Mouse (Mus musculus): ENCODE data around the gene Elof1. TPM values are rescaled to one million over a fixed set of nuclear protein-coding genes. Genes with fewer than 3 reads are reported as not detected.

Gene Elof1
- polyA plus RNA-seq, 2 experiments: 59.5 to 102 TPM

GRCm38 (mm10) chr9:22095854-22096307, 21.1 kb downstream of the Elof1 start:
- DNase-seq (ENCODE audit: low read depth in 3 of 3, low spot score in 3 of 3): peak; percentile 55 to 66 (median 57)
- Histone ChIP-seq H3K4me2 (ENCODE audit: low read depth) (peak overlapping the region; percentile 69), H3K4me3 (ENCODE audit: insufficient read depth in 1 of 2, low read depth in 2 of 2, low read length in 2 of 2) (peak overlapping the region; percentile 28 to 44), H3K36me3 (replicated peaks; ENCODE audit: control insufficient read depth, insufficient read depth, low read depth) (no peaks in the 10 kb centered on the region), H3K27ac (no peak overlapping the region), H3K4me1 (replicated peaks; ENCODE audit: control insufficient read depth in 2 of 2, insufficient read depth in 2 of 2, low read length in 1 of 2) (peaks cover 0 to 3% of the 10 kb centered on the region in 2 experiments; a peak in 1 of 4 replicates), H3K27me3 (ENCODE audit: control insufficient read depth, insufficient read depth, low read length) (peaks cover 24% of the 10 kb centered on the region), H3K9ac (replicated peaks) (peak overlapping the region; percentile 69), H3K9me3 (ENCODE audit: control insufficient read depth, low read length) (no peaks in the 10 kb centered on the region)
- ATAC-seq (ENCODE audit: insufficient read depth): peak; percentile 78
- TF ChIP-seq EP300 (IDR thresholded peaks at IDR 0.05; ENCODE audit: low read depth) (no peak), CTCF (IDR thresholded peaks at IDR 0.05; ENCODE audit: low read depth) (peak; percentile 91)
- WGBS (ENCODE audit: insufficient replicate concordance): 2% methylated on average over 24 of the region's 24 CpGs

DNA sequence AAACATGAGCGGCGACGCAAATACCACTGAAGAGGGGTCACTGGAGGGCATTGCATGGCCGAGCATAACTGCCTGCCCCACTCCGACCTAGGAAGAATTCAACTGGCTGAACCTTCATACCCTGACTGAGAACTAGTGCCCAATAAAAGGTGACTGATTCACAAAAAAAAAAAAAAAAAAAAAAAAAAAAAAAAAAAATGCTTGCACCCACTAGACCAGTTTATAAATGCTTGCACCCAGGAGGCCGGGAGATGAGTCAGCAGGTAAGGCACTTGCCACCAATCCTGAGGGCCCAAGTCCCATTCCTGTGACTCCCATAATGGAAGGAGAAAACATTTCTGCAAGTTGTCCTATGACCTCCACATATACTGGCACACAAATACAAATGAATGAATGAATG, 24.2 kb downstream of the Elof1 start:
- Histone ChIP-seq H3K27ac (no peak overlapping the region), H3K27me3 (ENCODE audit: control insufficient read depth, insufficient read depth, low read length) (no peaks in the 10 kb centered on the region; the same call in none of the 2 replicates), H3K36me3 (replicated peaks; ENCODE audit: control insufficient read depth, insufficient read depth, low read depth) (no peaks in the 10 kb centered on the region), H3K9ac (replicated peaks) (no peak overlapping the region), H3K4me2 (ENCODE audit: low read depth) (no peak overlapping the region), H3K4me1 (replicated peaks; ENCODE audit: control insufficient read depth in 2 of 2, insufficient read depth in 2 of 2, low read length in 1 of 2) (peaks cover 0 to 3% of the 10 kb centered on the region in 2 experiments; a peak in 1 of 4 replicates), H3K4me3 (ENCODE audit: insufficient read depth in 1 of 2, low read depth in 2 of 2, low read length in 2 of 2) (no peak overlapping the region), H3K9me3 (ENCODE audit: control insufficient read depth, low read length) (no peaks in the 10 kb centered on the region)
- ATAC-seq (ENCODE audit: insufficient read depth) (no peak), DNase-seq (ENCODE audit: low read depth in 3 of 3, low spot score in 3 of 3) (no peak)
- WGBS (ENCODE audit: insufficient replicate concordance): 76% methylated on average over 6 of the region's 6 CpGs
- TF ChIP-seq CTCF (IDR thresholded peaks at IDR 0.05; ENCODE audit: low read depth) (no peak), EP300 (IDR thresholded peaks at IDR 0.05; ENCODE audit: low read depth) (no peak)

GRCm38 (mm10) chr9:22089986-22090385, 27.0 kb downstream of the Elof1 start:
- Histone ChIP-seq H3K4me2 (ENCODE audit: low read depth) (no peak overlapping the region), H3K27ac (no peak overlapping the region), H3K9ac (replicated peaks) (no peak overlapping the region), H3K27me3 (ENCODE audit: control insufficient read depth, insufficient read depth, low read length) (no peaks in the 10 kb centered on the region), H3K4me1 (replicated peaks; ENCODE audit: control insufficient read depth in 2 of 2, insufficient read depth in 2 of 2, low read length in 1 of 2) (peaks cover 0 to 5% of the 10 kb centered on the region in 2 experiments; a peak in 3 of 4 replicates), H3K9me3 (ENCODE audit: control insufficient read depth, low read length) (no peaks in the 10 kb centered on the region), H3K4me3 (ENCODE audit: insufficient read depth in 1 of 2, low read depth in 2 of 2, low read length in 2 of 2) (no peak overlapping the region), H3K36me3 (replicated peaks; ENCODE audit: control insufficient read depth, insufficient read depth, low read depth) (no peaks in the 10 kb centered on the region)
- TF ChIP-seq EP300 (IDR thresholded peaks at IDR 0.05; ENCODE audit: low read depth) (no peak), CTCF (IDR thresholded peaks at IDR 0.05; ENCODE audit: low read depth) (no peak)
- WGBS (ENCODE audit: insufficient replicate concordance): 77% methylated on average over 7 of the region's 7 CpGs
- DNase-seq (ENCODE audit: low read depth in 3 of 3, low spot score in 3 of 3) (no peak), ATAC-seq (ENCODE audit: insufficient read depth) (no peak)

DNA sequence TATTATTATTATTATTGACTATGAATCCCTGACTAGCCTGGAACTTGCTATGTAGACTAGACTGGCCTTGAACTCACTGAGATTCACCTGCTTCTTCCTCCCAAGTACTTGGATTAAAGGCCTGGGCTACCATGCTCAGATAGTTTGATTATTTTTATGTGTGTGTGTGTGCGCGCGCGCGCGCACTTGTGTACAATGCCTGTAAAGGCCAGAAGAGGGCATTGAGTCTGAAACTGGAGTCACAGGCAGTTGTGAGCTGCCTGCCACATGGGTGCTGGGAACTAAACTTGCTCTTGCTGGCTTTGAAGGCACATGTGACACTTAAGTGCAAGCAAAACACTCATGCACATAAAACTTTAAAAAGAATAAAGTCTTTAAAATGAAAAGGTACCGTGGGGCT, 27.7 kb downstream of the Elof1 start:
- TF ChIP-seq CTCF (IDR thresholded peaks at IDR 0.05; ENCODE audit: low read depth): 0 out of 2 replicates have a peak, but pooled peaks have one; percentile 8
- no peak for TF ChIP-seq EP300 (IDR thresholded peaks at IDR 0.05; ENCODE audit: low read depth)
- H3K27ac ChIP-seq: no peak overlapping the region
- no peak overlapping the region for H3K4me3 ChIP-seq (ENCODE audit: insufficient read depth in 1 of 2, low read depth in 2 of 2, low read length in 2 of 2)
- no peak for DNase-seq (ENCODE audit: low read depth in 3 of 3, low spot score in 3 of 3)
- H3K4me2 ChIP-seq (ENCODE audit: low read depth): no peak overlapping the region
- H3K9ac ChIP-seq (replicated peaks): no peak overlapping the region
- H3K4me1 ChIP-seq (replicated peaks; ENCODE audit: control insufficient read depth in 2 of 2, insufficient read depth in 2 of 2, low read length in 1 of 2): peaks cover 0 to 5% of the 10 kb centered on the region in 2 experiments; a peak in 3 of 4 replicates
- ATAC-seq (ENCODE audit: insufficient read depth): no peak
- H3K9me3 ChIP-seq (ENCODE audit: control insufficient read depth, low read length): no peaks in the 10 kb centered on the region
- 92% methylated on average over 7 of the region's 7 CpGs for WGBS (ENCODE audit: insufficient replicate concordance)
- no peaks in the 10 kb centered on the region for H3K27me3 ChIP-seq (ENCODE audit: control insufficient read depth, insufficient read depth, low read length)
- H3K36me3 ChIP-seq (replicated peaks; ENCODE audit: control insufficient read depth, insufficient read depth, low read depth): no peaks in the 10 kb centered on the region

DNA sequence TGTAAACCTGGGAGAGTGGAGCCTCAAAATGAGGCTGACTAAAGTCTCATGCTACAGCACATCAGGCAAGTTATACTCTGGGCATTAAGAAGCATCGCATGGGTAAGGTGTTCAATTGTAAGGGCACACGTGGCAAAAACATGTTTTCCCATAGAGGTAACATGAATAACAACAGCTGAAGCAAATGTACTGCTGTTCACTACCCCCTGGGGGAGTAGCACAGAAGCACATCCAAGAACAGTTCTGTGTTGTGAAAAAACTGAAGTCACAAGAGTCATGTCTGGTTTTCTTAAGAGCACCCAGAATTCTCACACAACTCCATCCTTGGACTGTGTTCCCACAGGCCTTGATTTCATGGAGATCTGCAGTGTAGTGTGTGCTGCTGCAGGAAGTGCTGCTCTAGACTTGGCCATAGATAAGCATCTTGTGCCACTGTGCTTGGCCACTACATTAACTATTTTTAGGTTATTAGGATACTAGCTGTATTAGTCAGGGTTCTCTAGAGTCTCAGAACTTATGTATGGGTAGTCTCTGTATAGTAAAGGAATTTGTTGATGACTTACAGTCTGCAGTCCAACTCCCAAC, 29.8 kb downstream of the Elof1 start:
- no peaks in the 10 kb centered on the region for H3K9me3 ChIP-seq (ENCODE audit: control insufficient read depth, low read length)
- H3K27me3 ChIP-seq (ENCODE audit: control insufficient read depth, insufficient read depth, low read length): no peaks in the 10 kb centered on the region
- H3K27ac ChIP-seq: no peak overlapping the region
- no peak overlapping the region for H3K4me3 ChIP-seq (ENCODE audit: insufficient read depth in 1 of 2, low read depth in 2 of 2, low read length in 2 of 2)
- H3K9ac ChIP-seq (replicated peaks): no peak overlapping the region
- no peak overlapping the region for H3K4me2 ChIP-seq (ENCODE audit: low read depth)
- peaks cover 0 to 5% of the 10 kb centered on the region in 2 experiments; a peak in 3 of 4 replicates for H3K4me1 ChIP-seq (replicated peaks; ENCODE audit: control insufficient read depth in 2 of 2, insufficient read depth in 2 of 2, low read length in 1 of 2)
- TF ChIP-seq CTCF (IDR thresholded peaks at IDR 0.05; ENCODE audit: low read depth): no peak
- no peak for TF ChIP-seq EP300 (IDR thresholded peaks at IDR 0.05; ENCODE audit: low read depth)
- no peaks in the 10 kb centered on the region for H3K36me3 ChIP-seq (replicated peaks; ENCODE audit: control insufficient read depth, insufficient read depth, low read depth)
- no peak for DNase-seq (ENCODE audit: low read depth in 3 of 3, low spot score in 3 of 3)
- no peak for ATAC-seq (ENCODE audit: insufficient read depth)
- 61% methylated on average over 2 of the region's 2 CpGs for WGBS (ENCODE audit: insufficient replicate concordance)
